Mouse (Mus musculus) embryonic fibroblast, embryonic 13.5 days (primary cell): Measurements from ENCODE around the gene Zscan26. TPM values are rescaled to one million over a fixed set of nuclear protein-coding genes. Genes with fewer than 3 reads are reported as not detected.
"Not testable (repeated sequence)": the region's sequence is repeated elsewhere in the genome, so short reads cannot be mapped to it uniquely, and the experiment has no call there.

Experiments used
- H3K27ac ChIP-seq: 2 replicates; pipeline ENCODE4 v1.5.1; 2012; ENCODE audit warnings: low read length, control low read depth, inconsistent platforms; ENCODE audit not compliant: insufficient read depth
- H3K4me1 ChIP-seq: 2 replicates; pipeline ENCODE4 v1.6.1; 2011; ENCODE audit warnings: low read length; ENCODE audit not compliant: control insufficient read depth, insufficient read depth
- H3K4me3 ChIP-seq: 2 replicates; pipeline ENCODE4 v1.5.1; 2011; ENCODE audit warnings: mild to moderate bottlenecking, control low read depth, low read length; ENCODE audit not compliant: insufficient read depth
- CTCF ChIP-seq: IDR thresholded peaks from 2 replicates; pipeline ENCODE4 v1.5.1; 2011; ENCODE audit warnings: mild to moderate bottlenecking, control low read depth, low read length, moderate library complexity, borderline replicate concordance; ENCODE audit not compliant: insufficient read depth
- POLR2A ChIP-seq: IDR thresholded peaks from 2 replicates; pipeline ENCODE4 v1.6.1; 2011; ENCODE audit warnings: low read depth, mild to moderate bottlenecking, control low read depth, low read length, moderate library complexity
- polyA plus RNA-seq: library from polyadenylated mRNA; stranded (reverse); fragments of >200 nt; gene quantifications from 2 replicates; pipeline ENCODE4 v1.2.4, GENCODE M21; 2011; ENCODE audit warnings: low read depth; ENCODE audit not compliant: missing spikeins, insufficient read length

Zscan26 gene
- 28.1 and 38.0 TPM in 2 replicates for polyA plus RNA-seq

- peak within 1 kb of the TSS; percentile 48 for H3K27ac ChIP-seq
Measured at GRCm38 (mm10) chr13:21453449-21453848, at the start of gene Zscan26. TSS of gene Zscan26 (minus strand) at chr13:21453730.

GRCm38 (mm10) chr13:21502296-21502695 is 48.8 kb upstream of the Zscan26 start:
- H3K4me1 ChIP-seq = no peaks in the 10 kb centered on the region; the same call in 1 of the 2 replicates
- H3K27ac ChIP-seq = no peak overlapping the region
- no peak overlapping the region for H3K4me3 ChIP-seq
- TF ChIP-seq CTCF (no peak), POLR2A (no peak)

More at GRCm38 (mm10) chr13:21453449-21453848, at the start of gene Zscan26:
- TF ChIP-seq POLR2A (peak; percentile 85), CTCF (no peak)
- H3K4me1 ChIP-seq = no peaks in the 10 kb centered on the region
- peak within 1 kb of the TSS; percentile 79 for H3K4me3 ChIP-seq

- not testable (repeated sequence) for H3K27ac ChIP-seq, H3K4me3 ChIP-seq
Measured at GRCm38 (mm10) chr13:21501182-21501581, 47.7 kb upstream of the Zscan26 start, which contains the start of gene Gm11273. TSS of gene Gm11273 (minus strand) at chr13:21501418.

GRCm38 (mm10) chr13:21495080-21495479 is 41.5 kb upstream of the Zscan26 start, which contains the start of gene AK157302:
TSS of gene AK157302 (plus strand) at chr13:21495223.
- Histone ChIP-seq H3K4me1 (no peaks in the 10 kb centered on the region), H3K4me3 (no peak within 1 kb of the TSS), H3K27ac (no peak within 1 kb of the TSS)
- no peak for TF ChIP-seq CTCF
- no peak for TF ChIP-seq POLR2A

More at GRCm38 (mm10) chr13:21501182-21501581, 47.7 kb upstream of the Zscan26 start, which contains the start of gene Gm11273:
- not testable (repeated sequence) for H3K4me1 ChIP-seq

GRCm38 (mm10) chr13:21492847-21493246 is 39.3 kb upstream of the Zscan26 start:
- no peaks in the 10 kb centered on the region for H3K4me1 ChIP-seq
- no peak overlapping the region for H3K27ac ChIP-seq
- no peak overlapping the region for H3K4me3 ChIP-seq
- TF ChIP-seq POLR2A = no peak
- no peak for TF ChIP-seq CTCF

- Histone ChIP-seq H3K4me1 (no peaks in the 10 kb centered on the region), H3K4me3 (no peak overlapping the region), H3K27ac (no peak overlapping the region)
- TF ChIP-seq CTCF (no peak), POLR2A (no peak)
Measured at GRCm38 (mm10) chr13:21486881-21487280, 33.4 kb upstream of the Zscan26 start.

- peak within 1 kb of the TSS; percentile 44 for H3K27ac ChIP-seq
- peak; percentile 54; the same call in 1 of the 2 replicates for TF ChIP-seq POLR2A
- peak within 1 kb of the TSS; percentile 60 for H3K4me3 ChIP-seq
- not testable (repeated sequence) for H3K4me1 ChIP-seq
Measured at GRCm38 (mm10) chr13:21478759-21479670, 25.5 kb upstream of the Zscan26 start, which contains the start of the genes Zkscan4 and Gm10065. TSS of gene Zkscan4 (plus strand) at chr13:21478907. TSS of gene Gm10065 (minus strand) at chr13:21479441.

- no peak overlapping the region for H3K4me3 ChIP-seq
- peaks cover 2% of the 10 kb centered on the region for H3K4me1 ChIP-seq
- H3K27ac ChIP-seq = no peak overlapping the region
- no peak for TF ChIP-seq POLR2A
- no peak for TF ChIP-seq CTCF
Measured at GRCm38 (mm10) chr13:21472427-21472826, 18.9 kb upstream of the Zscan26 start.

- H3K27ac ChIP-seq = no peak overlapping the region
- TF ChIP-seq CTCF = no peak
- TF ChIP-seq POLR2A = no peak
- H3K4me3 ChIP-seq = no peak overlapping the region
- peaks cover 2% of the 10 kb centered on the region for H3K4me1 ChIP-seq
Measured at GRCm38 (mm10) chr13:21469097-21469496, 15.6 kb upstream of the Zscan26 start.
